Mouse (Mus musculus): ENCODE measurements at regions not wholly inside any gene's neighbourhood (a gene's known extent, or its start where the extent isn't known, plus 50 kb on each side); places are given as distances from the start of the nearest gene placed in this dataset.

GRCm38 (mm10) chr13:99071413-99071812 lies 87.0 kb upstream of the 1700024P04Rik start:
- H3K36me3 ChIP-seq (replicated peaks; ENCODE audit: insufficient read depth, low read length): no peaks in the 10 kb centered on the region
- H3K9ac ChIP-seq (replicated peaks): no peak overlapping the region
- no peak overlapping the region for H3K4me2 ChIP-seq (ENCODE audit: low read depth, low read length)
- DNase-seq: no peak
- TF ChIP-seq EP300 (IDR thresholded peaks at IDR 0.05; ENCODE audit: low read depth) (no peak), CTCF (IDR thresholded peaks at IDR 0.05; ENCODE audit: low read depth) (no peak)
- no peaks in the 10 kb centered on the region for H3K4me1 ChIP-seq (ENCODE audit: insufficient read depth)
- WGBS (ENCODE audit: insufficient replicate concordance): 69% methylated on average over 6 of the region's 6 CpGs
- H3K9me3 ChIP-seq (ENCODE audit: low read length): no peaks in the 10 kb centered on the region
- no peaks in the 10 kb centered on the region for H3K27me3 ChIP-seq (ENCODE audit: insufficient read depth, low read length)
- H3K4me3 ChIP-seq (ENCODE audit: low read depth, low read length): no peak overlapping the region
- ATAC-seq: no peak
- no peak overlapping the region for H3K27ac ChIP-seq (ENCODE audit: low read depth)

GRCm38 (mm10) chr13:99069767-99070166 lies 85.4 kb upstream of the 1700024P04Rik start:
- WGBS (ENCODE audit: insufficient replicate concordance): 85% methylated on average over 10 of the region's 10 CpGs
- no peak overlapping the region for H3K4me3 ChIP-seq (ENCODE audit: low read depth, low read length)
- no peak overlapping the region for H3K27ac ChIP-seq (ENCODE audit: low read depth)
- H3K9ac ChIP-seq (replicated peaks): no peak overlapping the region
- no peak for ATAC-seq
- H3K4me2 ChIP-seq (ENCODE audit: low read depth, low read length): no peak overlapping the region
- no peaks in the 10 kb centered on the region for H3K4me1 ChIP-seq (ENCODE audit: insufficient read depth)
- H3K27me3 ChIP-seq (ENCODE audit: insufficient read depth, low read length): no peaks in the 10 kb centered on the region
- TF ChIP-seq CTCF (IDR thresholded peaks at IDR 0.05; ENCODE audit: low read depth): no peak
- no peak for TF ChIP-seq EP300 (IDR thresholded peaks at IDR 0.05; ENCODE audit: low read depth)
- no peaks in the 10 kb centered on the region for H3K36me3 ChIP-seq (replicated peaks; ENCODE audit: insufficient read depth, low read length)
- H3K9me3 ChIP-seq (ENCODE audit: low read length): no peaks in the 10 kb centered on the region
- no peak for DNase-seq

GRCm38 (mm10) chr13:99067504-99067903 lies 83.1 kb upstream of the 1700024P04Rik start:
- Histone ChIP-seq H3K36me3 (replicated peaks; ENCODE audit: insufficient read depth, low read length) (no peaks in the 10 kb centered on the region), H3K4me3 (ENCODE audit: low read depth, low read length) (no peak overlapping the region), H3K27me3 (ENCODE audit: insufficient read depth, low read length) (no peaks in the 10 kb centered on the region), H3K4me1 (ENCODE audit: insufficient read depth) (no peaks in the 10 kb centered on the region), H3K4me2 (ENCODE audit: low read depth, low read length) (no peak overlapping the region), H3K27ac (ENCODE audit: low read depth) (no peak overlapping the region), H3K9ac (replicated peaks) (no peak overlapping the region), H3K9me3 (ENCODE audit: low read length) (no peaks in the 10 kb centered on the region)
- TF ChIP-seq EP300 (IDR thresholded peaks at IDR 0.05; ENCODE audit: low read depth): no peak
- TF ChIP-seq CTCF (IDR thresholded peaks at IDR 0.05; ENCODE audit: low read depth): no peak
- ATAC-seq (no peak), DNase-seq (no peak)
- WGBS (ENCODE audit: insufficient replicate concordance): 88% methylated on average over 1 of the region's 1 CpGs

GRCm38 (mm10) chr13:99063431-99063830 lies 79.1 kb upstream of the 1700024P04Rik start:
- Histone ChIP-seq H3K9me3 (ENCODE audit: low read length) (no peaks in the 10 kb centered on the region), H3K27ac (ENCODE audit: low read depth) (no peak overlapping the region), H3K9ac (replicated peaks) (no peak overlapping the region), H3K4me2 (ENCODE audit: low read depth, low read length) (no peak overlapping the region), H3K27me3 (ENCODE audit: insufficient read depth, low read length) (no peaks in the 10 kb centered on the region), H3K4me1 (ENCODE audit: insufficient read depth) (0 out of 2 replicates have a peak, but pooled peaks cover 2% of the 10 kb centered on the region), H3K36me3 (replicated peaks; ENCODE audit: insufficient read depth, low read length) (no peaks in the 10 kb centered on the region), H3K4me3 (ENCODE audit: low read depth, low read length) (no peak overlapping the region)
- no peak for TF ChIP-seq CTCF (IDR thresholded peaks at IDR 0.05; ENCODE audit: low read depth)
- 79% methylated on average over 4 of the region's 4 CpGs for WGBS (ENCODE audit: insufficient replicate concordance)
- no peak for ATAC-seq
- no peak for DNase-seq

GRCm38 (mm10) chr13:99062936-99063335 lies 78.6 kb upstream of the 1700024P04Rik start:
- 79% methylated on average over 3 of the region's 3 CpGs for WGBS (ENCODE audit: insufficient replicate concordance)
- Histone ChIP-seq H3K4me3 (ENCODE audit: low read depth, low read length) (no peak overlapping the region), H3K27ac (ENCODE audit: low read depth) (no peak overlapping the region), H3K27me3 (ENCODE audit: insufficient read depth, low read length) (no peaks in the 10 kb centered on the region), H3K4me2 (ENCODE audit: low read depth, low read length) (no peak overlapping the region), H3K36me3 (replicated peaks; ENCODE audit: insufficient read depth, low read length) (no peaks in the 10 kb centered on the region), H3K9me3 (ENCODE audit: low read length) (no peaks in the 10 kb centered on the region), H3K4me1 (ENCODE audit: insufficient read depth) (0 out of 2 replicates have a peak, but pooled peaks cover 2% of the 10 kb centered on the region), H3K9ac (replicated peaks) (no peak overlapping the region)
- ATAC-seq (no peak), DNase-seq (no peak)
- TF ChIP-seq EP300 (IDR thresholded peaks at IDR 0.05; ENCODE audit: low read depth) (no peak), CTCF (IDR thresholded peaks at IDR 0.05; ENCODE audit: low read depth) (no peak)

GRCm38 (mm10) chr13:99058131-99058970 lies 74.0 kb upstream of the 1700024P04Rik start:
- ATAC-seq (peak; percentile 61; the same call in 1 of the 2 replicates), DNase-seq (peak; percentile 40)
- Histone ChIP-seq H3K27ac (ENCODE audit: low read depth) (no peak overlapping the region), H3K36me3 (replicated peaks; ENCODE audit: insufficient read depth, low read length) (no peaks in the 10 kb centered on the region), H3K9ac (replicated peaks) (no peak overlapping the region), H3K9me3 (ENCODE audit: low read length) (no peaks in the 10 kb centered on the region), H3K4me2 (ENCODE audit: low read depth, low read length) (no peak overlapping the region), H3K4me1 (ENCODE audit: insufficient read depth) (peaks cover 17% of the 10 kb centered on the region), H3K27me3 (ENCODE audit: insufficient read depth, low read length) (no peaks in the 10 kb centered on the region), H3K4me3 (ENCODE audit: low read depth, low read length) (no peak overlapping the region)
- WGBS (ENCODE audit: insufficient replicate concordance): 74% methylated on average over 13 of the region's 13 CpGs
- TF ChIP-seq CTCF (IDR thresholded peaks at IDR 0.05; ENCODE audit: low read depth): no peak
- TF ChIP-seq EP300 (IDR thresholded peaks at IDR 0.05; ENCODE audit: low read depth): no peak
